Mouse (Mus musculus) adrenal gland (tissue): ENCODE measurements around the gene Tor1aip2.

ENCODE experiments used
- intact Hi-C: fragments of 180-260 bp; cut with DNase I; formaldehyde crosslinking; loops from one replicate; pipeline ENCODE4 v1.15.1; 2025

Tor1aip2 gene

DNA sequence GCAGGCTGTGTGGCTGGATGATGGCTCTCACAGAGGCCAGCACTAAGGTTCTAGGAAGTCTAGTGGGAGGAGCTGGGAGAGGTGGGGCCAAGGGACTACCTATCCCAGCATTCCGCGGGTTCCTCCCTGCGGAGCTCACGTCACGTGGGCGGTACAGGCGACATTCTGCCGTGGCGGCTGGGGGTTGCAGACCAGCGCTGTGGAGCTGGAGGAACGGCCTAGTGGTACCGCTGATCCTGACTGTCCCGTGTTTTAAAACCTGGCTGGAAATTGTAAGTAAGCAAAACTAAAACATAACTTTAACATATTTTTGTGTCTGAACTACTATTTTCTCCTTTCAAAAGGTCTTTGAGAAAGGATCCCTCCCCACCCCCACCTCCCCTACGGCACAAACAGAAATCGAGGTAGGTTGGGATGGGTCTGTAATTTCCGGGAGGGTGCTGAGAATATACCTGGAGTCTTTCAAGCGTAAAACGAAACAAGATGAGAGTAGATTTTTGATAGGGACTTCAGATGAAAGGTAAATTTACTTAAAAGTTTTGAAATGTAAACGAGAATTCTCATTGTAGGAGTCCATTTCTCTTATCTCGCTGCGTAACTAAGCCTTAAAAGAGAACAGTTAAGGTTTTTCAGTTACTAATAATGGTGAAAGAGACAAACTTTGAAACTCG is 5.7 kb downstream of the Tor1aip2 start:
- intact Hi-C loops = no loop called here

DNA sequence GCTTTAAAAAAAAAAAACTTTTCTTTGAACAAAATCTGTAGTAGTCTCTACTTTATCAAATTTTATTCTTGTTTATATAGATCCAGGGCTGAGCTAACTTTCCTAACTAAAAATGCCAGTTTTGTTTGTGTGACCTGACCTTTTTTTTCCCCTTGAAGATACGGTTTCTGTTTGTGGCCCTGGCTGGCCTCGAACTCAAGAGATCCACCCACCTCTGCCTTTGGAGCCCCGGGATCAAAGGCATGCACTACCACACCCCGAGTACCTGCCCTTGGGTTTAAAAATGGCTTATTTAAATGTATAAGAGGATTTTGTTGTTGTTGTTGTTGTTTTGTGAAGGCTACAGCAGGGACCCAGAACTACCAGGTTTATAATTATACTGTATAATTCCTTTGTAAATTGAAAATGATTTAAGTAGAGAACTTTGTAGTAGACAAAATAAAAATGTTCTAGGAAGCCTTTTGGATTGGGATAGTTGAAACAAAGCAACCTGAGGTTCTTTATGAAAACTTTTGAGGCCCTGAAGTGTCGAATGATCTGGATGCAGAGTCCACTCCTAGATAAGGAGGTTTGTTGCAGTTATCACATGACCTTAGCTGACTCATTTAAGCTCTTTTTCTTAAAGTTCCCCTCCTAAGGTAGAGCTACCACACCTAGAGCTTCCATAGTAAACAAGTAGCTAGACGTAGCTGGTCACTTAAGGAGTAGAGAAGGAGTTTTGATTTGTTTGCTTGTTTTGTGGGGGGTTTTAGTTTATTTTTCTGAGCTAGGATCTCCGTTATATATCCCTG is 6.4 kb downstream of the Tor1aip2 start:
- intact Hi-C loops = no loop called here

DNA sequence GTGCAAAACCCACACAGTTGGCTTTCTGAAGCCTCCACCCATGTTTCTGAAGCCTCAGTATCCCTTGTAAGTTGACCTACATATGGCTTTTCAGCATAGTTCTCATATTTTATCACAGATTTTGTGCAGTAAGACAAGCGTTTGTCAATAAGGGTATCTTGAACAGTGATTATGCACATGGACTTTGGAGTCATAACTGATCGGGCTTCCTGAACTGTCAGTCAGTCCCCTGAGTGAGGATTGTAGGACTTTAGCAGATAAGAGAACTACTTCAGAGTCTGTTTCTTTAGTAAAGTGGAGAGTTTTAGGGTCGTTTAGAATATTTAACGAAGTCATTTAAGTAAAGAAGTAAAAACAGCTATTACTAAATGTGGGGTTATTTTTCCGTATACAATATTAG is 7.3 kb downstream of the Tor1aip2 start:
- intact Hi-C loops = no loop called here

DNA sequence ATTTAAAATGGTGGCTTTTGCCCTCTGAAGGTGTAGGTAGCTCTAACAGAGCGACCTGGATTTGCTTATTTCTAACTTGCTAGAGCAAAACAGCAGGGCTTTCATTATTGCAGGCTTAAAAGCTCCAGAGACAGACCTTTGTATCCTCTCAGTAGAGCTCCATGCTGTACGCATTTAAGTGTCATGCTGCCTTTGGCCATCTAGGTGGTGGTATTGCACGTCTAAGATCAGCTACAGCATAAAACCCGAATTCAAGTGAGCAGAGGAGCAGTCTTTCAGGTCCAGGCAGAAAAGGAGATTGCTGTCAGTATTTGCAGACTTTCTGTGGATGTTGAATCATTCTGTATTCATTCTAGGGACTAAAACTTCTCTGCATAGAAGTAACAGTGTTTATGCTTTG is 7.8 kb downstream of the Tor1aip2 start:
- intact Hi-C loops = no loop called here

DNA sequence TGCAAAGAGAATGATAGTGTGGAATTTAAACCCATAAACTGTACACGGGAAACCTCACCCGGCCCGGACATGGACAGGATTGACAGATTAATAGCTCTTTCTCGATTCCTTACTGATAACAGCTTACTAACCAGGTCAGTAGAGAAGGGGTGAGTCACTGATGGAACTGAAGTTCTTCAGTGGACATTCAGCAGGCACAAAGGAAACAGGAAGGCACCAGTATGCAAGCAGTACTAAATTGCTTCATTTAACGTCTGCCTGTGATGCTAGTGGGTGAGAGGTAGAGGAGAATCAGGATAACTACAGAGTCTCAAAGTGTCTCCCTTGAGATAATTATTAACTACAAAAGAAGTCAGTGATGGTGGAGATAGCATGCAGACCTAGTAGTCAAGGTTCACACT is 9.0 kb downstream of the Tor1aip2 start:
- intact Hi-C loops = no loop called here

DNA sequence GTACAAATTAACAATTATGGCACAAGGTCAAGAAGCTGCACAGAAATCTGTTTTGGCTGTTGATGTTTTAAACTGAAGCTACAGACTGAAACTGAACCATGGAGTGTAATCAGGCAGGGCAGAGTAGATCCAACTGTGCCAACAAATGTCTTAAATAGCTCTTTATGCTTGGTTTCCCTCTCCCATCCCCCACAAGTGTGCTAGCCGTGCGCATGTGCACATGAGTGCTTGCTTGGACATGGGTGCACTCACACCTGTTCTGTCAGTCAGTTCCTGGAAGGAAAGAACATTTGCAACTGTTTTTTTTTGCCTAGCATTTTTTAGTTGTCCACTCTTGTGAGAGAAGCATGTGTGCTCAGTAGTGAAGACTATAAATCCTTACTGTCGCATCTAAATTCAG is 11.5 kb downstream of the Tor1aip2 start:
- intact Hi-C loops = no loop called here

DNA sequence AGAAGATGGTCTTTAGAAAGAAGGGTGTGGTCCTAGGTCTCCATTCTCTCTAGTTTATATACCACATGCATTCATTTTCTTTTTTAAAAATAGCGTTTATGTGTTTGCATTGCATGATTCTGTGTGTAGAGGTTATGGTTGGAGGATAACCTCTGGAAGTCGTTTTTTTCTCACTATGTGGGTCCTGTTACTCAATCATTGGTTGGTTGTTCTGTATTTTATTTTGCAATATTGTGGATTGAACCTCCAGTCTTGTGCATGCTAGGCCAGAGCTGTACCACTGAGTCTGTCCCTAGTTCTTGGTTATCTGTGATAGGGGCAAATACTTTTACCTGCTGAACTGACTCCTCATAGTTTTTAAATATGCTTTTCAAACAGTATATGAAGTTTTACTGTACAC is 23.0 kb downstream of the Tor1aip2 start:
- intact Hi-C loops = no loop called here

DNA sequence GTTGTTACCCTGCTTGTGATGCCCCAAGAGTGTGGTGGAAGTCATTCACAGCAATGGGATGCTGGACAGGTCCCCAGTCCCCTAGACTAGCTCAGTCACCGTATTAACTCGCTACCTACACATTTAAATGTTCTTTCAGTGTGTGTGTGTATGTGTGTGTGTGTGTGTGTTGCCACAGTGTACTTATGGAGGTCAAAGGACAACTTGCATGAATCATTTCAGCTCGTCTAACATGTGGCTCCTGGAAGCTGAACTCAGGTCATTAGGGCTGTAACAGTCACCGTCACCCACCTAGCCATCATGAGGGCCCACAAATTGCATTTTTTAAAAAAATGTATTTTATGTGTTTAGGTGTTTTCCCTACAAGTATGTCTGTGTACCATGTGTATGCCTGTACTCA is 27.0 kb downstream of the Tor1aip2 start:
- intact Hi-C loops = no loop called here

DNA sequence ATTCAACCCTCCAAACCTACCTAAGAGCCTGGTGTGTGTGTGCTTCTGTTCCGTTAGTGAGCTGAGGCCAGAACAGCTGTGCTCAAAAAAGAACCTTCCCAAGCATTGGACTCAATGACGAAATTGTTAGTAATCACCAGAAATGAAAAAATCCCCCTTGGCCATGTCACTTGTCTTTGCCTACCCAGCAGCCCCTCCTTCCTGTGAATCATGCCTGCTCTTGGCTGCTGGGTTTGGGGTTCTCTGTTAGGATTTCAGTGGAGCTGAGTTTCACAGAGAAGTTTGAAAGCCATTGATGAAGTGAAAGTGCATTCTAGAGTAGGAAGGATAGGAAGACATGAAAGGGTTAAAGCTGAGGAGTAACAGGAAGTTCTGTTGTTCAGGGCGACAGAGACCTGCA is 30.9 kb downstream of the Tor1aip2 start:
- intact Hi-C loops = no loop called here

DNA sequence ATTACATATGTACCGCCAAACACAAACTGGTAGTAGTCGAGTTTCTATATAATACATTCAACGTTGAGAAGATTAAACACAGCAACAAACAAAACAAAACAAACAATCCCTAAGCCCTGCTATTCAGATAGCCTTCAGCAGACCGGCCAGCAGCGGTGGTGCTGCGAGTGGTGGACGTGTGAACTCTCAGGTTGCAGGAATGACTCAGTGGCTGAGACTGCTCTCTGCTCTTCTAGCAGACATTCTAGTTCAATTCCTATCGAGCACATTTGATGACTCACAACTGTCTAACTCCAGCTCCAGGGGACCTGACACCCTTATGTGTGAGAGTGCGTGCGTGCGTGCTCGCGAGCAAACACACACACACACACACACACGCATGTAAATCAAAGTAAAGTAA is 34.9 kb downstream of the Tor1aip2 start:
- intact Hi-C loops = no loop called here

DNA sequence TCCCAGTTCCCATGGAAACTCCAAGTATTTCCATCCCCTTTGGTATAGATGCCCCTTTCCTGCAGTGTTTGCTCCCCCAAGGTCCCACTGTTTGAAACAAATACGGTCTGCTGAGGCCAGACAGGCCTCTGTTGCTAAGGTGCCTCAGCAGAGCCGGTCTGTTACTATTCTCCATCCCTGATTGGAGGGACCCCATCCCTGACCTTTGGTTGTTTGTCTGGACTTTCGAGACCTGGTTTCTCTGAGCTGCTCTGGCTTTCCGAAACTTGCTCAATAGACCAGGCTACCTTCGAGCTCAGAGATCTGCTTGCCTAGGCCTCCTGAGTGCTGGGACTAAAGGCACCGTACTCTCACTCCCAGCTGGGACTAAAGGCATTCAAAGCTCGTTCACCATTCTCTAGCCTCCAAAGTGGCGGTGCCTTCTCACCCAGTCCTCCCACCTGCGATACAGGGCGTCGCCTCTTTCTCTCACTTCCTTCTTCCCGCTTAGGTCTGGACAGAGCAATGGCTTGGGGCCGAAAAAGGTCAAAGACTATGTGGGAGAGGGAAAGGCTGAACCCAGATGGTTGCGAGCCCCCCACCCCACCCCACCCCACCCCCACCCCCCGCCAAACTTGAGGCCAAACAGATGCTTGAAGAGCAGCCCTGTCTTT is 38.1 kb downstream of the Tor1aip2 start:
- intact Hi-C loops = no loop called here

DNA sequence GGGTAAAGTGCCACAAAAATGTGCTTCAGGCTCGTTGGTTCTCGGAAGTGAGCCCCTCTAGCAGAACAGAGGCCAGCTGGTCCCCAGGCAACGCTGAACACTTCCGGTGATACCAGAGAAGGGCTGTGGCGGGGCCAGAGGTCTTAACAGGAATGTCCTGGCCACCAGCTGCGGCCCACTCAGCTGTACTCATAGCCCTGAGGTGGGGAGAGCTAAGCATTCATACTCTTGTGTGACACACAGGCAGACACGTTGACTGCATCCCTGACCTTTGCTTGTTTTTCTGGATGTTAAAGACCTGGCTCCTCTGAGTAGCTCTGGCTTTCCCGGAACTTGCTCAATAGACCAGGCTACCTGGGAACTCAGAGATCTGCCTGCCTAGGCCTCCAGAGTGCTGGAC is 39.4 kb downstream of the Tor1aip2 start:
- intact Hi-C loops = no loop called here

DNA sequence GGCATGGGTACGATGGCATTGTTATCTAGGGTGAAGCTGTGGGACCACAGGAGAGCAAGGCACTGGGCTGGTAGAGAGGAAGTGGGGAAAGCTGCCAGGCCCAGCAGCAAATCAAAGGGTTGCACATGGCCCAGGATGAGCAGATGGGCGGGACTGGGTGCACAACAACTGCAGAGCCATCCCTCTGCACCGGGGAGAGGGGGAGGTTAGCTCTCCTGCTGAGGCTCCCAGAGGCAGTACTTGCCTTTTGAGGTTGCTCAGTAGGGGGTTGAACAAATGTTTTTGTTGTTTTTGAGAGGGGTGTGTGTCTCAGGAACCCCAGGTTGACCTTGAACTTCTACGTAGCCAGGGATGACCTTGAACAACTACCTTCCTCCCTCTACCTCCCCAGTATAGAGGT is 41.3 kb downstream of the Tor1aip2 start:
- intact Hi-C loops = no loop called here

DNA sequence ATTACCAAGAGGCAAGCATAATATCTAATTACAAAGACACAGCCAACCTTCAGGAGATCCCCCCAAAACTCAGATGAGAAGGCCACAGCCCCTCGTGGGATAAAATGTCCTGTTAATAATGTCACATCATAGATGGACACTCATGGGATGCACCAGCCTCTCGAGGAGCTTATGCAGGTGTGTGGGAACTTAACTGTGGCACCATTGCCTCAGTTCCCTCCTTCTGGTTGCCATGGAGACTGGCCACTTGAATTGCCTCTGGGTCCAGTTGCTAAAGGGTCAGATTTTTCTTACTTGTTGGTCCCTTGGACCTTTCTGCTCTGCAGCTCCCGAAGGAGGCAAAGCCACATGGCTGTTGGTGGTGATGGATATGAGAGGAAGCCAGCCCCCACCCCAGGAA is 42.5 kb downstream of the Tor1aip2 start:
- intact Hi-C loops = no loop called here

DNA sequence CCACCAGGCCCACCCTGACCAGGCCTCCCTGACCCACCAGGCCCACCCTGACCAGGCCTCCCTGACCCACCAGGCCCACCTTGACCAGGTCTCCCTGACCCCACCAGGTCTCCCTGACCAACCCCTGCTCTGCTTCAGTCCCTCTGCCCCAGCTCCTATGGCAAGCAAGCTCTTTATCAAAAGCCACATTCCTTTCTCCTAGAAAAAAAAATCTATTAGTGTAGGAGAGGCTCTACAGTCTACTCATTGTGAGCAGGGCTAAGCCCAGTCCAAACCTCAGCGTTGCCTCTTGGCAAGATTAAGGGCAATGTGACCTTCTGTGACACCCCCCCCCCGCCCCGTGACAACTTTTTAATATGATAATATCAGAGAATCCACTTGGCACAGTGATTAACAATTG is 49.4 kb downstream of the Tor1aip2 start:
- intact Hi-C loops = loop anchor here (5.0 kb wide), 1 partner anchor 463 kb away; no protein-coding TSS in a partner anchor

DNA sequence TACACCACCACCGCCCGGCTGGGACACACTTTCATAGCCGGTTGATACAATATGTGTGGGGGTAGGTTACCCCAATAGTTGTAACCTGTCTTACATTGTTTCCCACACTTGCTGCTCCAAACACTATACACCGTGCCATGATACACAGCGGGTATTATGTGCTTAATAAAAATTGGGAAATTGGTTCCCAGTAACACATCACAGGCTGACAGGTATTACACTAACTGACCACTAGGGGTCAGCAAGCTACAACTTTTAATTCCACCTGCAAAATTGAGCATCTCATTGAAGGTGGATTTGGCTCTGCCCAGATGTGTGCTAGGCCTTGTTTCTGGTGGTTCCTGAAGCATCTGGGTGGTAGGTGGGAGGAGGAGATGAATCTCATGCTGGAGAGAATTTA is 50.6 kb downstream of the Tor1aip2 start:
- intact Hi-C loops = loop anchor here (2.0 to 5.0 kb wide), 3 partner anchors 143 to 462 kb away; no protein-coding TSS in a partner anchor

DNA sequence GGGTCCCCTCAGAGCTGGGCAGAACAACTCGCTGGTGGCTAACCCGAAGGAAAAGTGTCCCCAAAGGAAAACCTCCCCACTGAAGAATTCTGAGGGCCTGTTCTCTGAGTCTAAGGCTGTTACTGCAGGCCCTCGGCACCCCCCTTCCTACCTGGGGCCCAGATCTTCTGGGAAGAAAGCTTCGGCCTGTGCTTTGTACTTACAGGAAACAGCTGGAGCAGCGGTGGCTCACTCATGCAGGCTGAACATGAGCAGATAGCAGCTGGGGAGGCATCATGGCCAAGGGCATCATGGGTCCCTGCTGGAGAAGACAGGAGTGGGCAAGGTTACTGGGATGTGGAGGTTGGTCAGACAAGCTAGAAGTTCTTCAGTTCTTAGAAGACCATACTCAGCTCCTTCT is 52.4 kb downstream of the Tor1aip2 start:
- intact Hi-C loops = loop anchor here (2.0 to 5.0 kb wide), 3 partner anchors 141 to 460 kb away; no protein-coding TSS in a partner anchor

DNA sequence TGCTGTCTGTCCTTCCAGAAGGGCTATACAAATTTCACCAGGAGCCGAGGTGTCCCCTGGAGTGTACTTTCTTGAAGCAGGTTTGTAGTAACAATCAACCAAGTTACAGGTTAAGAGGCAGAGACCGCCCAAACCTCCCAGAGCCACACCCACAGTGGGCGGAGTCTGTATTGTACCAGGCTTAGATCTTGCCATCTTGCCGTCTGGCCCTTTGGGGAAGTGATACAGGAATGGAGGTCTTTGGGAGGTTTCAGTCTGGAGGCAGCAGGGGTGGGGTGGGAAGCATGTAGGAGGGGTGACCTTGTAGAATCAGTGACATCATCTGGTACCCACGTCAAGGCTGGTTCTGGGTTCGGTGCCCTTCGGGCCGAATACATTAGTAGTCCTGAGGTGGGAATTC is 54.4 kb downstream of the Tor1aip2 start:
- intact Hi-C loops = loop anchor here (5.0 kb wide), 1 partner anchor 458 kb away; no protein-coding TSS in a partner anchor

DNA sequence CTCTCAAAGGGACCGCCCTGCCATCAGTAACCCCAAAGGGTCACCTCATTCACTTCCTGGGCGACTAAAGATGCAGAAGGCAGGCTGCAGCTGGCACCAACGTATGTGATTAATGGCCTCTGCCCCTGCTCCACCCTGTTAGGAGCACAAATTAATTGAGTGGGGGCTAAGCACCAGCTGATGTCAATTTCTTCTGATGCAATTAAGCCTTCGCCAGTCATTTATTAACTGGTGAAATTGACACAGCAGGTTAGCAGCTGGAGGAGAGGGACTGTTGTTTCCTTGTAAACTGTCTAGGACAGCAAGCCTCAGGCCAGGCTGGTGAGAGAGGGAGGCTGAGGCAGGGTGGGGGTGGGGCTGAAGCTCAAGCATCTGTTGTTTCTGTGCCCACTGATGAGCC is 54.8 kb downstream of the Tor1aip2 start:
- intact Hi-C loops = no loop called here

DNA sequence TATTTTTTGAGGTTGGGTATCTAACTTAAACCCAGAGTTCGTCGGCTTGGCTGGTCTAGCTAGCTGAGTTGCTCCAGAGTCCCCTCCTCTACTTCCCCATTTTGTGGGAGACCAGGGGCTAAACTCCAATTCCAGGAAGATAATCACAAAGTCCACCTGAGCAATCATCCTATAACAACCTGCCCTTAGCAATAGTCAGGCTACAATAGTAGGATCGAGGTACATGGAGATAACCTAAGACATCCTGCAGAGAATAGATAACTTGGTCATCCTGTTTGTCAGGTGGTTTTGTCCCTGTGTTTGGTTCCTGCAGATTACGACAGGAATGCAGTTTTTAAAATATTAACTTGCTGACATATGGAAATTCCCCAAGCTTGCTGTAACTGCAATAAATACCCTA is 56.6 kb downstream of the Tor1aip2 start:
- intact Hi-C loops = no loop called here

DNA sequence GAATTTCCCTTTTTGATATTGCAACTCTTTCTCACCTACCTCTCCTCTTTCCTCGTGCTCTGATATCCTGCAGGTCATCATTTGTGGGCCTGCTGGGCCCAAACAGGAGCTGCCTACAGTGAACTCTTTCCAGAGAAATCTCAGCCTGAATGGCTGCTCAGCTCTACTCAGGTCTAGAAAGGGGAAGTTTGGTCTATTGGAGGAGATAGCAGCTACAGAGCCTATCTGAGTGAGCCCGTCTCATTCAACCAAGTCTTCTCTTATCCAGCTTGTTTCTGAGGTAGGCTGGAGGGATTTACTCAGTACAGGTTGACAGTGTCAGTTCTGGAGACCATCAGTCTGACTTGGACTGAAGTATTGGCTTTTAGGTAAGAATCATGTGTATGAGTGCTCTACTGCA is 68.6 kb downstream of the Tor1aip2 start:
- intact Hi-C loops = no loop called here

DNA sequence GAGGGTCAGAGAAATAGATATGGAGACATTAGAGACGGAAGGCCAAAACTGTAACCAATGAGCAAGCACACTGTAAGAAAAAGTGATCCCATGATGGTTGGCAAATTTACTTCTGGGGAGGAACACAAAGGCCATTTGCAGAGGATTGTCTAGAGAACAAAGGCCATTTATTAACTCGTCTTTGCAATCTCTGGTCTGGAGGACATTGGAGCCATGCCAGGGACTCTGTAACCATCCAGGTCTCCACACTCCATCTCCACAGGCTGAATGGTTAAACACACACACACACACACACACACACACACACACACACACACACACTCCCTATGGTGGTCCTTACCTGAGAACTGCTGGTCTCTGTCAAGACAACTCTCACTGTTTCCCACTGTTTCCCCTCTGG is 70.2 kb downstream of the Tor1aip2 start:
- intact Hi-C loops = no loop called here
